Mouse (Mus musculus): ENCODE results near the gene Trappc3. TPM values are rescaled to one million over a fixed set of nuclear protein-coding genes. Genes with fewer than 3 reads are reported as not detected.

The Trappc3 gene
- polyA plus RNA-seq, 1 experiment from 2014 or later, result 86.8 TPM

DNA sequence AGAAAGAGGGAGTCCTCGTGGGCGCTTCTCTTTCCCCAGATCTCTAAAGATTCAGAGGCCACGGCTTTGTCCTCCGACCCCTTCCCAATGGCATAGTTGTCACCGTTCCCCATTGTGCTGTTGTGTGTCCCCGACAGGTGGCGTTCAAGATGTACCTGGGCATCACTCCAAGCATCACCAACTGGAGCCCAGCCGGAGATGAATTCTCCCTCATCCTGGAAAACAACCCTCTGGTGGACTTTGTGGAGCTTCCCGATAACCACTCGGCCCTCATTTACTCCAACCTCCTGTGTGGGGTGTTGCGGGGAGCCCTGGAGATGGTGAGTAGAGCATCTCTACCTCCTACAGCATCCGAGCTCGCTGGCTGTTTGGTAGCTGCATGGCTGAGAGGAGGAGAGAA, 11.6 kb downstream of the Trappc3 start:
- no peaks in the 10 kb centered on the region for H3K9me3 ChIP-seq
- H3K27me3 ChIP-seq (ENCODE audit: poor library complexity, severe bottlenecking), result peaks cover 5% of the 10 kb centered on the region; the same call in 1 of the 2 replicates
- WGBS, result 70% methylated on average over 13 of the region's 13 CpGs
- H3K36me3 ChIP-seq (replicated peaks), result peaks cover 44% of the 10 kb centered on the region
- no peak for DNase-seq (ENCODE audit: extremely low spot score, low spot score)
- peaks cover 13% of the 10 kb centered on the region for H3K4me1 ChIP-seq
- H3K27ac ChIP-seq, result no peak overlapping the region
- no peak overlapping the region for H3K4me3 ChIP-seq

DNA sequence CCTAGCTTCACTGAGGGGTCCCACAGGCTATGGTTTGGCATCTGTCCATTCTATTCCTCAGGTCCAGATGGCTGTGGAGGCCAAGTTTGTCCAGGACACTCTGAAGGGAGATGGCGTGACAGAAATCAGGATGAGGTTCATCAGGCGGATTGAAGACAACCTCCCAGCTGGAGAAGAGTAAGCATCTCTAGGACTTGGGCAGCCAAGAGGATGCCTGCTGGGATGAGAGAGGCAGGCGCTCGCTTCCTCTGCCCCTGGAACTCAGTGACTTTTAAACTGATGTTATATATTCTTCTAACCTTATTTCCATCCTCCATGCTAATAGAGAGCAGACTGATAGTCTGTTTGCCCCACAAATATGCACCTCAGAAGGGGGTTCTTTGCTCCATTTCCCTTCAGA, 13.0 kb downstream of the Trappc3 start:
- Histone ChIP-seq H3K4me1 (peaks cover 18% of the 10 kb centered on the region), H3K9me3 (no peaks in the 10 kb centered on the region), H3K4me3 (no peak overlapping the region), H3K27me3 (ENCODE audit: poor library complexity, severe bottlenecking) (peaks cover 10% of the 10 kb centered on the region; the same call in 1 of the 2 replicates), H3K27ac (no peak overlapping the region), H3K36me3 (replicated peaks) (peaks cover 44% of the 10 kb centered on the region)
- DNase-seq (ENCODE audit: extremely low spot score, low spot score), result no peak
- WGBS, result 88% methylated on average over 4 of the region's 4 CpGs

DNA sequence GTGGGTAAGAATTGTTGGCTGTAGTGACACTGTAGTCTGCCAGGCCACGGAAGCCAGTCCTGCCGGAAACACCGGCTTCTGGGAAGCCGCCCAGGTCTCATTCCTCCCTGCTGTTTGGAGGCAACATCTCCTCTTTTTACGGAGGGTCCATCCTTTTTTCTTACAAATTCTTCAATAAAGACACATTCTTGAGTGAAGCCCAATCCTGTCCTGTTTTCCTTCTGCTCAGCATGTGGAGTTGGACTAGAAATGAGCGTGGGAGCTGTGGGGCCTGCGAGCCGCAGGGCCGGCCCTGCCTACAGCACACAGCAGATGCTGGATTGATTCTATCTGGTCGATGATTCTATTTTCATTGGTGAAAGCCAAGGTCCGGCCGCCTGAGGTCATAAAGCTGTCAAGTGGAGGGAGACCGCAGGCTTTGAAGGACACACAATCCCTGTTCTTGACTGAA, 13.6 kb downstream of the Trappc3 start:
- Histone ChIP-seq H3K4me3 (no peak overlapping the region), H3K4me1 (peaks cover 22% of the 10 kb centered on the region), H3K27me3 (ENCODE audit: poor library complexity, severe bottlenecking) (peaks cover 10% of the 10 kb centered on the region; the same call in 1 of the 2 replicates), H3K36me3 (replicated peaks) (peaks cover 44% of the 10 kb centered on the region), H3K9me3 (no peaks in the 10 kb centered on the region), H3K27ac (no peak overlapping the region)
- 94% methylated on average over 13 of the region's 13 CpGs for WGBS
- no peak for DNase-seq (ENCODE audit: extremely low spot score, low spot score)

- peaks cover 16% of the 10 kb centered on the region; the same call in 1 of the 2 replicates for H3K27me3 ChIP-seq (ENCODE audit: poor library complexity, severe bottlenecking)
- H3K27ac ChIP-seq, result peak overlapping the region; percentile 76
- no peaks in the 10 kb centered on the region for H3K9me3 ChIP-seq
- WGBS, result 7% methylated on average over 13 of the region's 13 CpGs
- peaks cover 36% of the 10 kb centered on the region for H3K4me1 ChIP-seq
- H3K36me3 ChIP-seq (replicated peaks), result peaks cover 33% of the 10 kb centered on the region
- peak; percentile 55 for DNase-seq (ENCODE audit: extremely low spot score, low spot score)
- peak overlapping the region; percentile 13 for H3K4me3 ChIP-seq
These were observed 15.9 kb downstream of the Trappc3 start for GRCm38 (mm10) chr4:126277906-126278564.

GRCm38 (mm10) chr4:126278565-126278915, 16.4 kb downstream of the Trappc3 start:
- Histone ChIP-seq H3K9me3 (no peaks in the 10 kb centered on the region), H3K4me3 (peak overlapping the region; percentile 13), H3K27me3 (ENCODE audit: poor library complexity, severe bottlenecking) (peaks cover 21% of the 10 kb centered on the region), H3K36me3 (replicated peaks) (peaks cover 28% of the 10 kb centered on the region), H3K4me1 (peaks cover 36% of the 10 kb centered on the region), H3K27ac (peak overlapping the region; percentile 76)
- 25% methylated on average over 9 of the region's 9 CpGs for WGBS
- no peak for DNase-seq (ENCODE audit: extremely low spot score, low spot score)

GRCm38 (mm10) chr4:126278961-126279360, 16.8 kb downstream of the Trappc3 start:
- 56% methylated on average over 9 of the region's 9 CpGs for WGBS
- Histone ChIP-seq H3K27ac (peak overlapping the region; percentile 76), H3K36me3 (replicated peaks) (peaks cover 24% of the 10 kb centered on the region), H3K9me3 (no peaks in the 10 kb centered on the region), H3K27me3 (ENCODE audit: poor library complexity, severe bottlenecking) (peaks cover 26% of the 10 kb centered on the region), H3K4me1 (peaks cover 37% of the 10 kb centered on the region), H3K4me3 (peak overlapping the region; percentile 13; the same call in 1 of the 2 replicates)
- DNase-seq (ENCODE audit: extremely low spot score, low spot score), result no peak

GRCm38 (mm10) chr4:126281706-126282105, 19.6 kb downstream of the Trappc3 start:
- DNase-seq (ENCODE audit: extremely low spot score, low spot score), result no peak
- 68% methylated on average over 9 of the region's 9 CpGs for WGBS
- peaks cover 6% of the 10 kb centered on the region; the same call in 1 of the 2 replicates for H3K9me3 ChIP-seq
- H3K27me3 ChIP-seq (ENCODE audit: poor library complexity, severe bottlenecking), result peaks cover 53% of the 10 kb centered on the region
- H3K4me1 ChIP-seq, result peaks cover 45% of the 10 kb centered on the region
- H3K4me3 ChIP-seq, result no peak overlapping the region
- H3K36me3 ChIP-seq (replicated peaks), result no peaks in the 10 kb centered on the region
- peak overlapping the region; percentile 51 for H3K27ac ChIP-seq

GRCm38 (mm10) chr4:126283582-126283981, 21.5 kb downstream of the Trappc3 start:
- no peak for DNase-seq (ENCODE audit: extremely low spot score, low spot score)

DNA sequence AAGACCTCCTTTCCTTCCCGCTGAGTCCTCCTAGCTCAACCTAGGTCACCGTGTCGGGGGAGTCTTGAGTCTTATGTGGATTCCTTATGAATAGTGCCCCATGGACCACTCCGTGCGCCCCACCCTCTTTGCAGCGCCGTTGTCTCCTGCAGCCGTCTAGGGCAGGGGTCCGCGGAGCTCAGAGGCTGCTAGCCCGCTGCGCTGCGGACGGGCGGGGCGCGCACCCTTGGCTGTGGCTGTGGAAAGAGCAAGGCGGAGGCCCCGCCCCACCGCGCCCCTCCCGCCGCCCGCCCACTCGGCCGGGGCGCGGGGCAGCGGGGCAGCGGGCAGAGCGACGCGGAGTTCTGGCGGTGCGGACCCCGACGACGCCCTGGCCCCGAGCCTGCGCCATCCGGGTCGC, 24.4 kb downstream of the Trappc3 start, which contains the start of gene Col8a2:
Gene Col8a2 (plus strand): TSS at position 302 of the 400 bp plus-strand sequence.
- 2% methylated on average over 42 of the region's 42 CpGs for WGBS
- Histone ChIP-seq H3K27ac (peak within 1 kb of the TSS; percentile 71), H3K4me3 (peak within 1 kb of the TSS; percentile 46), H3K9me3 (peaks cover 6% of the 10 kb centered on the region; the same call in 1 of the 2 replicates), H3K36me3 (replicated peaks) (no peaks in the 10 kb centered on the region), H3K4me1 (peaks cover 44% of the 10 kb centered on the region), H3K27me3 (ENCODE audit: poor library complexity, severe bottlenecking) (peaks cover 90% of the 10 kb centered on the region)
- DNase-seq (ENCODE audit: extremely low spot score, low spot score), result no peak

More at GRCm38 (mm10) chr4:126283582-126283981, 21.5 kb downstream of the Trappc3 start:
- peaks cover 6% of the 10 kb centered on the region; the same call in 1 of the 2 replicates for H3K9me3 ChIP-seq
- H3K4me1 ChIP-seq, result peaks cover 51% of the 10 kb centered on the region
- H3K36me3 ChIP-seq (replicated peaks), result no peaks in the 10 kb centered on the region
- H3K27ac ChIP-seq, result no peak overlapping the region
- H3K27me3 ChIP-seq (ENCODE audit: poor library complexity, severe bottlenecking), result peaks cover 68% of the 10 kb centered on the region
- WGBS, result 82% methylated on average over 8 of the region's 8 CpGs
- H3K4me3 ChIP-seq, result no peak overlapping the region

DNA sequence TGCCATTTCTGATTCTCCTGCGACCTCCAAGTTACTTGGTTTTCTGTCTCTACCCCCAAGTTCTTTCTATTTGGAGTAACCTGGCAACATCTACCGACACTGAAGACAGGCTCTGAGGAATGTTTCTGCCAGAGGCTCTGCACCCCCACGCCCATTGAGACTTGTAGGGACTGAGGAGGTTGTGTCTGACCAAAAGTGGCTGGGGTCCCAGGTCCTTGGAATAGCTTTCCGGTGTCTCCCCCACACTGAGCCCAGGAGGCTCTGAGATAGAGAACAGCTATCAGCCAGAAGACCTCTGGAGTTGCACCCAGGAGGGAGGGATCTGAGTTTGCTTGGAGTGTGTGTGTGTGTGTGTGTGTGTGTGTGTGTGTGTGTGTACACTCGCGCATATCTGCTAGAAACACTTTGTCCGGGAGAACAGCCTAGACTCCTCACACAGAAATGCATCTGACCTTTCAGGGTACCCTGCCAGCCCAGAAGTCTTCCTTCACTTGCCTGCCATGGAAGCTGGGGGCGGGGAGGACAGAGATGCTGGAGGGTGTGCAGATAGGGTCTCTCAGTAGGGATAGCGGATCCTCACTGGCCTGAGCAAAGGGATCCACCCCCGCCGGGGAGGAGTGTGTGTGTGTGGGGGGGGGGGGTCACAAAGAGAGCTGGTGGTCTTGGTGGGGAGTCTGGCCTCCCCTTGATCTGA, 25.3 kb downstream of the Trappc3 start:
- H3K4me1 ChIP-seq, result peaks cover 39% of the 10 kb centered on the region
- peaks cover 6% of the 10 kb centered on the region; the same call in 1 of the 2 replicates for H3K9me3 ChIP-seq
- H3K4me3 ChIP-seq, result peak overlapping the region; percentile 46; the same call in 1 of the 2 replicates
- H3K27me3 ChIP-seq (ENCODE audit: poor library complexity, severe bottlenecking), result peaks cover 92% of the 10 kb centered on the region
- no peak for DNase-seq (ENCODE audit: extremely low spot score, low spot score)
- no peak overlapping the region for H3K27ac ChIP-seq
- no peaks in the 10 kb centered on the region for H3K36me3 ChIP-seq (replicated peaks)
- WGBS, result 35% methylated on average over 11 of the region's 11 CpGs

DNA sequence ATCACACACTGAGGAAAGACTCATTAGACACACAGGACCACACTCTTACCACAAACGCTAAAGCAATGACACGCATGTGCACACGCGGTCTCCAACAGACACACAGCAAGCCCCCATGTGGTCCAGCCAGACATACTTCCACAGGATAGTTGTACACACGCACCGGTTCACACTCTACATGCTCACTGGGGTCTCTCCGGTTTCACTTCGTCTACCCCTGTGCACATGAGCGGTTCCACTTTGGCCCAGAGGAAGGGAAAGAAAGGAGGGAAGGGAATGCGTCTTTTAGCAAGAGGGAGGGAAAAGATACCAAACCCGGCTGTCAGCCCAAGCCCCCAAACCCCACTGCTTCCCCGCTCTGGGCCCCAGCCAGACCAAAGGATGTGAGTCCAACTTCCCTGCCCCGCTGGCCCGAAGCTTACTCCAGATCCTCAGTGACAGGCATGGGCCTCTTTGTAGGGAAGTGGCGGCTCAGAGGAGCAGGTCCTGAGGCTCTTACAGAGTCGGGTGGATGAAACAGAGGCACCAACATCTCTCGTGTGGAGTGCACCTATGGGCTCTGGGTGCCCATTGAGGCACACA, 26.1 kb downstream of the Trappc3 start:
- WGBS, result 47% methylated on average over 17 of the region's 17 CpGs
- Histone ChIP-seq H3K27me3 (ENCODE audit: poor library complexity, severe bottlenecking) (peaks cover 85% of the 10 kb centered on the region), H3K4me1 (peaks cover 39% of the 10 kb centered on the region), H3K27ac (0 out of 2 replicates have a peak overlapping the region, but pooled peaks have one; percentile 15), H3K9me3 (peaks cover 6% of the 10 kb centered on the region; the same call in 1 of the 2 replicates), H3K4me3 (0 out of 2 replicates have a peak overlapping the region, but pooled peaks have one; percentile 46), H3K36me3 (replicated peaks) (no peaks in the 10 kb centered on the region)
- no peak for DNase-seq (ENCODE audit: extremely low spot score, low spot score)

- Histone ChIP-seq H3K4me3 (no peak overlapping the region), H3K36me3 (replicated peaks) (no peaks in the 10 kb centered on the region), H3K27me3 (ENCODE audit: poor library complexity, severe bottlenecking) (peaks cover 75% of the 10 kb centered on the region), H3K9me3 (peaks cover 6% of the 10 kb centered on the region; the same call in 1 of the 2 replicates), H3K27ac (no peak overlapping the region), H3K4me1 (peaks cover 37% of the 10 kb centered on the region)
- DNase-seq (ENCODE audit: extremely low spot score, low spot score), result no peak
- 82% methylated on average over 8 of the region's 8 CpGs for WGBS
These were observed 28.2 kb downstream of the Trappc3 start for GRCm38 (mm10) chr4:126290314-126290713.
